Mouse (Mus musculus): ENCODE measurements around the gene Utp6.
A peak's percentile ranks its signal among the peaks of the same experiment; 100 is the strongest.
"Not testable (repeated sequence)": the region's sequence is repeated elsewhere in the genome, so short reads cannot be mapped to it uniquely, and the experiment has no call there.

Gene Utp6

DNA sequence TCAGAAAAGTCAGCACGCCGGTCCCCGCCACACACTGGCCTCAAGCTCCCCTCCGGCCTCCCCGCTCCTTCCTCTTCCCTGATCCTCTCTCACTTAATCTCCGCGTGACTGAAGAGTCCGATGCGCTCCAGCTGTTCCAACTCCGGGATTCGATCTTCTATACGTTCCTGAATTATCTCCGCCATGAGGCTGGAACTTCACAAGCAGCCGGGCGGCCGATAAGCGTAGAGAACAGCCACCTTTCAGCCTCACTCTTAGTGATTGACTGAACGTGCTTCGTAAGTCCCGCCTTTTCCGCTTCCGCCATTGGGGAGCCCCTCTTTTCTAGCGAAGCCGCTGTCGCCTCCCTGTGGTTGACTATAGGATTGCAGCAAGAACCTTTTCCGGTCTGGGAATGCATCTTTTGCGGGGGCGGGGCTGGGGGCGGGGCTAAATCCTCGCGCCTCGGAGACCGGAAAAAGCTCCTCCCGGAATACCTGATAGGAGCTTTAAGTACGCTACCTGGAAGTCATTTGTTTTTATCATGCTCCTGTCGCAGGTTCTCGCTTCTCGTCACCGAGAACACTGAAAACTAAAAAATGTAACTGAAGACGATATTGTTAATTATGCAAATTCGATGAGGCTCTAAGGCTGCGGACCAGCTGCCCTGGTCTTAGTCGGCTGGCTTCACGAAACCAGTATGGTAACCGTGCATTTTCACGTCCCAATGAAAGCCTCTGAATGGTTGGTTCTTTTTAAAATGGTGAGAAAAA is at the start of gene Utp6:
Utp6 (minus strand) TSS at position 266 of the 752 bp plus-strand sequence.
- peak; percentile 95 to 98 for DNase-seq (ENCODE audit: low read depth in 1 of 2, low spot score in 2 of 2)

DNA sequence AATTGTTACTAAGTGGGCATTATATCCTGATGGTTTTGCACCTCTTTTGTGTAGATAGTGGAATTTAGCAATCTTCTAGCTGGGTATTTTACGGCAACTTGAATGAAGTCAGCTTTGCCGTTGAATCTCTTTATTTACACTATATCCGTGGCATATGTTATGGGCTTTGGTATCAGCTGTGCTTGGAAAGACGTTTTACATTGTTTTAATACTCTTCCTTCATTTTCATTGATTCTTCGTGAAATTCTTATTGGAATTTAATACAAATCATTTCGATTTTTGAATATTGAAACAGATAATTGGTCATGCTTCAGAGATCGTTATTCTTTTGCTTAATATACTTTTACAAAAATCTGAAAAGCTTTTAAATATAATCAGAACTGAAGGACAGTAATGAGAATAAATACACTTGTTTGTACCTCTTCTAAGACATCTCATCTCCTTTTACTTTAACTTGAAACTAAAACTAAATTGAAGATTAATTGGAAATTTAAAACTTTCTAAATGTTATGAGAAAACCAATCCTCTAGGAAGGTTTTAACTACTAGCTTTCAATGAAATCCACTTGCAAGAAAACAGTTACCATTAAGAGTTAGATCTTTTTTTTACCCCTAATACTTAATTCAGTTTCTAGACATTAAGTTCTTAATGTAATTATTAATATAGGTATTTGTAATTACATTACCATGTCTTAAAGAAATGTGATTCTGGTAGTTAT is 32.2 kb upstream of the Utp6 start:
- DNase-seq (ENCODE audit: low read depth in 1 of 2, low spot score in 2 of 2): no peak

- peak in 1 of 2 experiments; percentile 21 for DNase-seq (ENCODE audit: low read depth in 1 of 2, low spot score in 2 of 2)
Observed at GRCm38 (mm10) chr11:79993356-79994270, 31.4 kb upstream of the Utp6 start.

DNA sequence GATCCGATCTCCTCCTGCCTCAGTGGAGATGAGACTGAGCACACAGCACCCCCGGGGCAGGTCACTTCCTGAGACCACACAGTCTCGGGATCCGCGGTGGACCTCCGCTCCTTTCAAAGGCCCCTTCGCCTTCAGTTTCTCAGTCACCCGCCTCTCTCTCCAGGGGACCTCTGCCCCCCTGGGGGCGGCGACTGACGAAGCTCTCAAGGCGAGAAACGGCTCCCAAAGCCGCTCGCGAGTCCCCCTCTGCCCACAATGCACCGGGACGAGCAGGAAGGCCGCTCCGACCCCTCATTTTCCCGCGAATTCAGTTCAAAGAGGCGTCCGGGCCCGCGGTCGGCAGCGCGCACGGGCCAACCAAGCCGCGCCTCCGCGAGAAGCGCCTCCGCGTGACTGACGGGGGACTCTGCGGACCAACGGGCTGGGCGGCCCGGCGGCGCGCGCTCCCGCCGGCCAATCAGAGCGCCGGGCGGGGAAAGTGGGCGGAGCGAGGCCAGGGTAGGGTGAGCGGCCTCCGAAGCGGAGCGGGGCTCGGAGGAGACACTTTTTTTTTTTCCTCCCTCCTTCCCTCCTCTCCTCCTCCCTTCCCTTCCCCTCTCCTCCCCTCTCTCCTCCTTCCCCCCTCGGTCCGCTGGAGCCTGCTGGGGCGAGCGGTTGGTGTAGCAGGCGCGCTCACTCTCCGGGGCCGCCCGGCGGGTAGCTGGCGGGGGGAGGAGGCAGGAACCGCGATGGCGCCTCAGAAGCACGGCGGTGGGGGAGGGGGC is 30.6 kb upstream of the Utp6 start, which contains the start of gene Suz12:
Suz12 (plus strand) TSS at position 515 of the 764 bp plus-strand sequence.
- DNase-seq (ENCODE audit: low read depth in 1 of 2, low spot score in 2 of 2): peak; percentile 87 to 91

DNA sequence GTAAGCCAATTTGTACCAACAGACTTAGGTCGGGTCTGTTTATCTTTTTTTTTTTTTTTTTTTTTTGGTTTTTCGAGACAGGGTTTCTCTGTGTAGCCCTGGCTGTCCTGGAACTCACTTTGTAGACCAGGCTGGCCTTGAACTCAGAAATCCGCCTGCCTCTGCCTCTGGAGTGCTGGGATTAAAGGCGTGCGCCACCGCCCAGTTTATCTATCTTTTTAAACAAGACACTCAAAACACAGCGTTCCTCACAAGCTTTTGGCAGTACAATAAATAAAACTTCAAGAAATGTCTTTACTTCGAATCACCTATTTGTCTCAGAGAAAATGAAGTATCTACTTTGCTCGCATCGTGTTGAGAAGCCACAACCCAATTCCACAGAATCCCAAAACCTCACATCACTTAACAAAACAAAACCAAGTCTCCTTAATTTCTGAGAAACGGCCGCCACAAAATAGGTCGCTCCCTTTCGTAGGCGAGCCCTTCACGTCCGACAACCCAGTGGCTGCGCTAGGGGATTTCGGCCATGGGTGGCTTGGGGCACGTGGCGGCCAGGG is 29.9 kb upstream of the Utp6 start:
- DNase-seq (ENCODE audit: low read depth in 1 of 2, low spot score in 2 of 2): peak in 1 of 2 experiments; percentile 5

GRCm38 (mm10) chr11:79991600-79991999 is 29.4 kb upstream of the Utp6 start:
- DNase-seq (ENCODE audit: low read depth in 1 of 2, low spot score in 2 of 2): no peak

DNA sequence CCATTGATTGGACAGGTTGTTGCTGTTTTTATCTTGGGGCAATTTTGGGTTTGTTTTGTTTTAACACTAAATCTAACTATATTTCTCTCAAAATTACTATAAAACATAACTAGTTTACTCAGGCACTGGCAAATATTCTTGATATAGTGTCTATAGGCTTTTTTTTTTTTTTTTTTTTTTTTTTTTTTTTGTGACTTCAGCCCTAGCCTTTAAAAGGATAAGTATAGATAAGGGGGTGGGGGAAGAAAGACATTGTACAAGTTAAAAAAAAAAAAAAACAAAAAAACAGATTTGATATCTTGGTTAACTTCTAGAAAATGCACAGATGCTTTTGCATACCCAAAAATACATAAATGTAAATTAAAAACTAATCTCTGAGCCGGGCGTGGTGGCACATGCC is 27.9 kb upstream of the Utp6 start:
- DNase-seq (ENCODE audit: low read depth in 1 of 2, low spot score in 2 of 2): no peak

GRCm38 (mm10) chr11:79987896-79988295 is 25.7 kb upstream of the Utp6 start:
- DNase-seq (ENCODE audit: low read depth in 1 of 2, low spot score in 2 of 2): no peak

- no peak for DNase-seq (ENCODE audit: low read depth in 1 of 2, low spot score in 2 of 2)
Observed at GRCm38 (mm10) chr11:79986886-79987285, 24.7 kb upstream of the Utp6 start.

DNA sequence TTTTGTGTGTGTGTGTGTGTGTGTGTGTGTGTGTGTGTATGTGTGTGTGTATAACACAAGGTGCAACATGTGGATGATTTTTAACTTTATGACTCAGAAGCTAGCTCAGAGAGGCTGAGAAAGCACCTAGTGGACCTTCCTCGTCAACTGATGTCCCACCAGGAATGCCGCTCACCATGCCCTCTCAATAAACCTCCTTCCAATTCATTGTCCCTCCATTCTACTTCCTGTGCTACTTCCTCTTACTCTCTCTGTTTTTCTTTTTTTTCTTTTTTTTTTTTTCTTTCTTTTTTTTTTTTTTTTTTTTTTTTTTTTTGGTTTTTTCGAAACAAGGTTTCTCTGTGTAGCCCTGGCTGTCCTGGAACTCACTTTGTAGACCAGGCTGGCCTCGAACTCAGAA is 15.6 kb upstream of the Utp6 start:
- DNase-seq (ENCODE audit: low read depth in 1 of 2, low spot score in 2 of 2): not testable (repeated sequence)

DNA sequence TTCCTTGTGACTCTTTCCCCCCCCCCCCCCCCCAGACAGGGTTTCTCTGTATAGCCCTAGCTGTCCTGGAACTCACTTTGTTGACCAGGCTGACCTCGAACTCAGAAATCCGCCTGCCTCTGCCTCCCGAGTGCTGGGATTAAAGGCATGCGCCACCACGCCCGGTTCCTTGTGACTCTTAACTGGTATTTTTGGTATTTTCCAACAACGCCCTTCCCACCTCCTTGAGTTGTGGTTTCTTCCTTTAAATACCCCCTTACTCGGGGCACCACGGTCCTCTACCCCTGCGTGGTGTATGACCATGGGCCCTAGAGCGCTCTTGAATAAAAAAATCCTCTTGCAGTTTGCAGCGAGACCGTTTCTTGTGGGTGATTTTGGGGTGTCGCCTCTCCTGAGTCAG is 14.9 kb upstream of the Utp6 start:
- not testable (repeated sequence) for DNase-seq (ENCODE audit: low read depth in 1 of 2, low spot score in 2 of 2)

GRCm38 (mm10) chr11:79976645-79977044 is 14.5 kb upstream of the Utp6 start:
- not testable (repeated sequence) for DNase-seq (ENCODE audit: low read depth in 1 of 2, low spot score in 2 of 2)

DNA sequence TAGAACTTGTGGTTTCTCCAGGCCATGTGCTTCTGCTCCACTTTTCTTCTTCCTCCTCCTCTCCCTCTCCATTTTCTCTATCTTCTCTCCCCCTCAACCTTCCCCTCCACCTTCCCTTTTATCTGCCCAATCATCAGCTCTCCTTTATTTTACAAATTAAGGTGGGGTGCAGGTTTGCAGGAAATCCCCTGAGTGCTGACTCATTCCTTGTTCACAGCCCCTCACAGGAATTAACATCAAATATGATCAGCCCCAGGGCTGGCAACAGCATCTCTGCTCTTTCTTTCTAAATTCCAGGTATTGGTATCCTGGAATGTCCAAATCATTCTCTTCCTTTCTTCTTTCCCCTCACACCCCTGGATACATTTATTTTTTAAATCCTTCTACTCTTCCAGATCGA is 14.0 kb upstream of the Utp6 start:
- DNase-seq (ENCODE audit: low read depth in 1 of 2, low spot score in 2 of 2): no peak

DNA sequence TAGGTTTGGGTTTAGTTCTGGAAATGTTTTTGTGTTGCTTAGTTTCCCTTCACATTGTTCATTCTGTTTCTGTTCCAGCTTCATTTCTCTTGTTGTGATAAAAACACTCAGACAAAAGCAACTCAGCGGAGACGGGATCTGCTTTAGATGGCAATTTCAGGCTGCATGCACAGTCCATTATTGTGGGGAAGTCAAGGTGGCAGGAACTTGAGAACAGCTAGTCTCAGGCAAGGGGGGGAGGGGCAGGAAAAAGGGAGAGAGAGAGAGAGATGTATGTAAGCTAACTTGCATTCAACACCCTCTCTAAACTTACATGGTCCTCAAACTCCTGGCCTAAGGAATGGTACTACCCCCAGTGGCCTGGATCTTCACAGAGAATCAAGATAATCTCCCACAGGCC is 13.2 kb upstream of the Utp6 start:
- DNase-seq (ENCODE audit: low read depth in 1 of 2, low spot score in 2 of 2): no peak

- DNase-seq (ENCODE audit: low read depth in 1 of 2, low spot score in 2 of 2): no peak
Observed at GRCm38 (mm10) chr11:79973626-79974476, 11.7 kb upstream of the Utp6 start.

DNA sequence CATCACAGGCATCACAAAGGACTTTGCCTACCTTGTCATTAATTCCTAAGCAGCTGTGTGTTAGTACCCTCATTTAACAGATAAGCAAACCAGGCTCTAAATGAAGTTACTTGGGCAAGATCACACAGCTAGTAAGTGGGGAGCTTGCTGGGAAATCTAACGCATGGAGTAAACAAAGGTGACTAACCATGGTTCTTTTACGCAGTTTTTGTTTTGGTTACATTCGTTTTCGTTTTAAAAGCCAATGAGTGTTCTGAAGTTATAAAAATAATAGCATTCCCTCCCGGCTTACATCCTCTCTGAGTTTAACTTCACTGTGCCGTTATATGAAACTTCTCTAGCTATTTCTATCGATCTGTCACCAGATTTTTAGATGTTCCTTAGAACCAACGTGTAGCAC is 10.9 kb upstream of the Utp6 start:
- DNase-seq (ENCODE audit: low read depth in 1 of 2, low spot score in 2 of 2): no peak

GRCm38 (mm10) chr11:79967752-79968151 is 5.6 kb upstream of the Utp6 start:
- DNase-seq (ENCODE audit: low read depth in 1 of 2, low spot score in 2 of 2): no peak

DNA sequence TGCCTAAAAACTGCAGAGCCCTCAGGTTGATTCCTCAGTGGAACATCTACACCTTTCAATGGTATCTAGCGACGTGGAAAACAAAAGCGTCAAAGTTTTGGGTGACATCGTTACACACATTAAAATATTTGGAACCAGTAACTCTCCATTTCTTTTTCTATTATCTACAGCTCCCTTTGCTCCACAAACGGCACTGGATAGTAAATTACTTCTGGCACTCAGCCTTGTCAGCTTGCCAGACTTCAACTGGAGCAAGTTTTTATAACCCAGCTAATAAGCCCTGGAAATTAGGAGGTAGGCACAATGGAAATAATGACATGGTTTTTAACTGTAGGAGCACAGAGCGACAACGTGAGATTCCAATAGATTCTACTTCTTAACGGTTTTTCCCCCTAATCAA is 3.7 kb upstream of the Utp6 start:
- DNase-seq (ENCODE audit: low read depth in 1 of 2, low spot score in 2 of 2): no peak

- DNase-seq (ENCODE audit: low read depth in 1 of 2, low spot score in 2 of 2): peak in 1 of 2 experiments; percentile 5
Observed at GRCm38 (mm10) chr11:79963212-79963974, 1.2 kb upstream of the Utp6 start.
